Mouse (Mus musculus): ENCODE results near the gene Eri3.

DNA sequence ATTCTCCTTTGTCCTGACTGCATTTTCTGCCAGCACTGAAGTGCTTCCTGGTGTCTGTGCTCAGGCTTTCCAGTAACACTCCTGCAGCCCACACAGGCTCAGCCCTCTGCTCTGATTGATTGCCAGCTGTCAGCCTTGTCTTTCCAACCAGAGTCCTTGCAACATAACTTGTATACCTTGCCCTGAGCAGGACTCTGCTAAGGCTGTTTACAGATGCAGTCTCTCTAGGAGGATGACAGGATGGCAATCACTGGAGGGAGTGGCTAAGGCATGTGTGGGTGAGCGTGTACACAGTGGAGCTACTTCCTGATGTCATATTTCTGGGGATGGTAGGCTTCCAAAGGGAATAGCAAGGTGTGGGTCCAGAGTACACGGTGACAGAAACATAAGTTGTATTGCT lies 95.7 kb downstream of the Eri3 start:
- no peak for TF ChIP-seq CTCF (IDR thresholded peaks at IDR 0.05; ENCODE audit: control insufficient read depth, insufficient read depth, low read length)
- no peak for TF ChIP-seq POLR2A (IDR thresholded peaks at IDR 0.05; ENCODE audit: borderline replicate concordance, control insufficient read depth, low read depth, low read length)
